18 mouse cellular contexts compared by ENCODE assay signal in the genomic region with DNA sequence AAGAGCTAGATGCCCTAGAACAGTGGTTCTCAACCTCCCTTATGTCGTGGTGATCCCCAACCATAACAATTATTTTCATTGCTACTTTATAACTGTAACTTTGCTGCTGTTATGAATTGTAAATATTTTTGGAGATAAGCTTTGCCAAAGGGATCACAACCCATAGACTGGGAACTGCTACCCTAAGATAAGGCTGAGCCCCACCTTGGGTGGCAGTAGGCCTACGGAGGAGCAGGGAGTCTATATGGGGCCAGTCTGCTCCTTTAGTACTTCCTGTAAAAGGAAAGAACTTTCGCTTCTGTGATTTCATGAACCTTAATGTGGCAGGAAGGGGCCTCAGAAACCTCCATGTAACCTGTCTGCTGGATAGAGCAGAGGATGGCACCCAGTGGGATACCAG.
"Had no signal": no experiment of that assay in that cellular context is flagged by ENCODE, and none has a peak within 500 bp of the region (broad histone marks: within the 10 kb centered on the region; RNA-seq: fewer than 3 reads in every experiment).

No protein-coding gene starts in this region.

- H3K9ac ChIP-seq: lung, embryonic 14.5 days; midbrain, embryonic 12.5 days; neural tube, embryonic 12.5 days had no signal

- H3K27me3 ChIP-seq: midbrain, embryonic 12.5 days; neural tube, embryonic 12.5 days had no signal

- H3K4me2 ChIP-seq: lung, embryonic 14.5 days; midbrain, embryonic 12.5 days; neural tube, embryonic 12.5 days had no signal

- H3K4me3 ChIP-seq: midbrain, embryonic 10.5 days; midbrain, embryonic 12.5 days; myocyte; neural tube, embryonic 12.5 days had no signal

- H3K9me3 ChIP-seq: midbrain, embryonic 10.5 days; midbrain, embryonic 12.5 days; neural tube, embryonic 12.5 days had no signal

- H3K27ac ChIP-seq: midbrain, embryonic 10.5 days; midbrain, embryonic 12.5 days; neural tube, embryonic 12.5 days had no signal

- ATAC-seq: midbrain, embryonic 16.5 days had no signal

- DNase-seq: lung, adult 18-20 months; lung, embryonic 14.5 days; lung, postnatal 10 days; lung, postnatal 4 days; midbrain, embryonic 14.5 days; retina, postnatal 1 day; right cerebral cortex, adult 18-20 months; right cerebral cortex, postnatal 25 days; right cerebral cortex, postnatal 4 days; spleen, adult 18-20 months; thymus, adult 18-20 months; thymus, postnatal 14 days; thymus, postnatal 36 days had no signal
